Mouse (Mus musculus) layer of hippocampus, adult 2 months (tissue): ENCODE measurements at regions not wholly inside any gene's neighbourhood (a gene's known extent, or its start where the extent isn't known, plus 50 kb on each side); places are given as distances from the start of the nearest gene placed in this dataset.

Experiments
- DNase-seq, 2 experiments: peaks; one replicate each; pipeline ENCODE4 v3.0.0; 2022; ENCODE audit warnings: low spot score in 2 of 2
- H3K27ac ChIP-seq: fragments of 200-600 bp; 2 replicates; pipeline ENCODE4 v1.8.1; 2022
- H3K4me3 ChIP-seq: fragments of 200-600 bp; 2 replicates; pipeline ENCODE4 v1.8.1; 2022; ENCODE audit warnings: mild to moderate bottlenecking
- CTCF ChIP-seq: fragments of 200-600 bp; conservative IDR thresholded peaks from 2 replicates; pipeline ENCODE4 v1.8.1; 2022; ENCODE audit warnings: antibody characterized with exemption, mild to moderate bottlenecking, moderate library complexity

- TF ChIP-seq CTCF: peak; percentile 58
- H3K4me3 ChIP-seq: no peak overlapping the region
- DNase-seq: no peak
- no peak overlapping the region for H3K27ac ChIP-seq
Measured at GRCm38 (mm10) chr3:113169000-113169399, 89.6 kb downstream of the Amy2a5 start.

- TF ChIP-seq CTCF: no peak
- no peak for DNase-seq
- no peak overlapping the region for H3K4me3 ChIP-seq
- H3K27ac ChIP-seq: no peak overlapping the region
Measured at GRCm38 (mm10) chr3:113162300-113162699, 96.3 kb downstream of the Amy2a5 start.
